Mouse (Mus musculus) stomach, postnatal 0 days (tissue): Measurements from ENCODE around the gene Xiap.

Source experiments
- CTCF ChIP-seq: IDR thresholded peaks from 2 replicates; pipeline ENCODE4 v1.5.1; 2016; ENCODE audit warnings: antibody characterized with exemption, low read depth, mild to moderate bottlenecking, moderate library complexity
- EP300 ChIP-seq: optimal IDR thresholded peaks from 2 replicates; pipeline ENCODE3; 2016; ENCODE audit warnings: antibody characterized with exemption

DNA sequence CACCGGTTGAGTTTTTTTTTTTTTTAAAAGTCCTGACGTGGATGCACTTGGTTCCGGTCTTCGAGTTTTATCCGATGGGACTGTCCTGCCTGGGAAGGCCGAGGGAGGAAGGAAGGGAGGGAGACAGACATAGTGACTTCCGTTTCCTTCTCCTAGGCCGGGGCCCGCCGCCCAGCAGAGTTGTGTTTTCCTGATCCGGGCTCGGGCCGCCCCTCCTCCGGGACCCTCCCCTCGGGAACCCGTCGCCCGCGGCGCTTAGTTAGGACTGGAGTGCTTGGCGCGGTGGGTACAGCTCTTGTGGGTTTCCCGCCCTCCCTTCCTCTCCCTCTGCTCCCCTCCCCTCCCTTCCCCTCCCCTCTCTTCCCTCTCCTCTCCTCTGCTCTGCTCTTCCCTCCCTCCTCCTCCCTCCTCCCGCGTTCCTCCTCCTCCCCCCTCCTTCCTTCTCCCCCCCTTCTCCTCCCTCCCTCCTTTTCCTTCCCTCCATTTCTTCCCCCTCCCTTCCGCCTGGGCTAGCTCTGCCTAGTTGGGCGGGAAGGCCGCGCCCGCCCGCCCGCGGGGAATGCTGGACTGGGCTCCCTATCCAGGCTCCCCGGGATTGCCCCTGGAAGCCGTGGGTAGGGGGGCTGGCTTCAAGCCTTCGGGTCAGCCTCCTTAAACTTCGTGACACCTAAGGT, 8.9 kb downstream of the Xiap start:
- TF ChIP-seq CTCF = no peak
- no peak for TF ChIP-seq EP300
